ENCODE assay signal across 9 mouse cellular contexts in the genomic region with DNA sequence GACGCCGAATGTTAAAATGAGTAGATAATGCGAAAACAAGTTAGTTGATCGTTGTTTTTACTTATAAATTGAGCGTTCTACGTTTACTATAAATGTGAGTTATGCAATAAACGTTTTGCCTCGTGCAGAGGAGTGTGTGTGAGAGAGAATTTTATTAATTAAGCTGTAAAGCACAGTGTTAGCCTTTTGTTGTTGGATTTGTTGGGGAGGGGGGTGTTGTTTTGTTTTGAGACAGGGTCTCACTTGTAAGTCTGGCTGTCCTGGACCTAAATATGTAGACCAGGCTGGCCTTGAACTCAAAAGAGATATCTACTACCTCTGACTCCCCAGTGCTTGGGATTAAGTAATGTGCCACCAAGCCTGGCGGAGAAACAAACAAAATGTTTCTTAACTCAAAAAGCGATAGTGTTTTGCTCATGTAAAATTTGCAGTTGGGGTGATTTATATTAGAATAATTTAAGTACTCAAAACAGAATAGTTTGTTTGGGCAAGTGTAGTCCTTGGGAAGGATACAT. TPM values are rescaled to one million over a fixed set of nuclear protein-coding genes. Genes with fewer than 3 reads are reported as not detected.
A peak's percentile ranks its signal among the peaks of the same experiment; 100 is the strongest.
DNase-seq lines count a peak whose midpoint lies in the region; ATAC-seq lines count a peak whose summit lies in the region.
"Had no signal": no experiment of that assay in that cellular context is flagged by ENCODE, and none has a peak within 500 bp of the region (broad histone marks: within the 10 kb centered on the region; RNA-seq: fewer than 3 reads in every experiment).

No protein-coding gene starts in this region.

- H3K4me2 ChIP-seq in forebrain, embryonic 11.5 days (ENCODE audit: low read depth, low read length, severe bottlenecking): peak overlapping the region; percentile 57
- peak overlapping the region; percentile 84 for H3K4me2 ChIP-seq in limb, embryonic 12.5 days
- H3K4me2 ChIP-seq in stomach, embryonic 14.5 days (replicated peaks; ENCODE audit: low read depth, low read length): peak overlapping the region; percentile 76

- peak overlapping the region; percentile 100 for H3K4me3 ChIP-seq in megakaryocyte, embryonic 14.5 days (replicated peaks)
- peak overlapping the region; percentile 90 for H3K4me3 ChIP-seq in forebrain, embryonic 11.5 days (ENCODE audit: low read depth, low read length)
- H3K4me3 ChIP-seq in limb, embryonic 12.5 days (replicated peaks): peak overlapping the region; percentile 93
- peak overlapping the region; percentile 93 for H3K4me3 ChIP-seq in stomach, embryonic 14.5 days (ENCODE audit: low read depth, low read length)

- no peaks in the 10 kb centered on the region for H3K27me3 ChIP-seq in megakaryocyte, embryonic 14.5 days (replicated peaks)
- no peaks in the 10 kb centered on the region for H3K27me3 ChIP-seq in forebrain, embryonic 11.5 days (ENCODE audit: control insufficient read depth, insufficient read depth, low read length)
- H3K27me3 ChIP-seq in limb, embryonic 12.5 days: no peaks in the 10 kb centered on the region
- no peaks in the 10 kb centered on the region for H3K27me3 ChIP-seq in stomach, embryonic 14.5 days (ENCODE audit: control insufficient read depth, insufficient read depth, low read length)

- no peak for DNase-seq in forebrain, embryonic 11.5 days (ENCODE audit: low spot score)
- no peak for DNase-seq in T-cell, adult 2 months (ENCODE audit: low spot score)
- DNase-seq in thymus, postnatal 25 days: no peak
- DNase-seq: cerebellum, adult 9-10 months had no signal

- WGBS in forebrain, embryonic 11.5 days: 13% methylated on average over 10 of the region's 10 CpGs
- WGBS in limb, embryonic 12.5 days: 10% methylated on average over 10 of the region's 10 CpGs
- 7% methylated on average over 10 of the region's 10 CpGs for WGBS in stomach, embryonic 14.5 days

- peaks cover 56% of the 10 kb centered on the region for H3K4me1 ChIP-seq in megakaryocyte, embryonic 14.5 days
- peaks cover 11% of the 10 kb centered on the region for H3K4me1 ChIP-seq in forebrain, embryonic 11.5 days (replicated peaks; ENCODE audit: control insufficient read depth, insufficient read depth, low read length)
- H3K4me1 ChIP-seq in limb, embryonic 12.5 days (replicated peaks): peaks cover 21% of the 10 kb centered on the region
- H3K4me1 ChIP-seq in stomach, embryonic 14.5 days (ENCODE audit: control insufficient read depth, insufficient read depth, low read length): peaks cover 22% of the 10 kb centered on the region; the same call in 1 of the 2 replicates

- H3K36me3 ChIP-seq in megakaryocyte, embryonic 14.5 days (replicated peaks; ENCODE audit: low read length): peaks cover 36% of the 10 kb centered on the region
- H3K36me3 ChIP-seq in forebrain, embryonic 11.5 days (ENCODE audit: control insufficient read depth, insufficient read depth, low read length): no peaks in the 10 kb centered on the region; the same call in 1 of the 2 replicates
- peaks cover 16% of the 10 kb centered on the region; the same call in 1 of the 2 replicates for H3K36me3 ChIP-seq in limb, embryonic 12.5 days
- H3K36me3 ChIP-seq in stomach, embryonic 14.5 days (ENCODE audit: control insufficient read depth, insufficient read depth, low read length): no peaks in the 10 kb centered on the region; the same call in none of the 2 replicates

- H3K9me3 ChIP-seq in megakaryocyte, embryonic 14.5 days: no peaks in the 10 kb centered on the region
- H3K9me3 ChIP-seq in forebrain, embryonic 11.5 days (ENCODE audit: control insufficient read depth, low read length): no peaks in the 10 kb centered on the region
- H3K9me3 ChIP-seq in limb, embryonic 12.5 days: no peaks in the 10 kb centered on the region
- H3K9me3 ChIP-seq in stomach, embryonic 14.5 days (ENCODE audit: control insufficient read depth, low read depth, low read length): no peaks in the 10 kb centered on the region

- peak overlapping the region; percentile 92 for H3K9ac ChIP-seq in forebrain, embryonic 11.5 days (ENCODE audit: low read length)
- peak overlapping the region; percentile 94 for H3K9ac ChIP-seq in limb, embryonic 12.5 days (replicated peaks)
- H3K9ac ChIP-seq in stomach, embryonic 14.5 days (replicated peaks; ENCODE audit: low read depth, low read length): peak overlapping the region; percentile 86

- ATAC-seq in megakaryocyte, adult 5-6 weeks (ENCODE audit: poor library complexity, severe bottlenecking): no peak
- ATAC-seq in forebrain, embryonic 11.5 days (replicated peaks; ENCODE audit: low FRiP score): no peak
- ATAC-seq in limb, embryonic 12.5 days (ENCODE audit: insufficient number of reproducible peaks, insufficient read depth, low FRiP score, low TSS enrichment, low read depth): no peak
- no peak for ATAC-seq in stomach, embryonic 14.5 days (ENCODE audit: insufficient number of reproducible peaks, insufficient read depth, low FRiP score, low read depth)
- ATAC-seq in cerebellum, adult (ENCODE audit: insufficient number of reproducible peaks, low FRiP score, low TSS enrichment): no peak

- H3K27ac ChIP-seq in forebrain, embryonic 11.5 days (ENCODE audit: low read depth, low read length): no peak overlapping the region
- no peak overlapping the region for H3K27ac ChIP-seq in limb, embryonic 12.5 days
- no peak overlapping the region for H3K27ac ChIP-seq in stomach, embryonic 14.5 days (ENCODE audit: low read length)

RNA-seq across cellular contexts. Expression of gene Ccnt2, which starts 1.3 kb away (rescaled TPM):
- polyA plus RNA-seq in megakaryocyte, embryonic 14.5 days (2012; ENCODE audit: insufficient read depth, low replicate concordance): 2.5 and 6.0 TPM in 2 replicates
- 28.4 and 33.9 TPM in 2 replicates for total RNA-seq in megakaryocyte, adult 5-6 weeks (2015)
- 42.2 and 43.7 TPM in 2 replicates for total RNA-seq in megakaryocyte, adult 5-6 weeks (2017)
- 109 and 123 TPM in 2 replicates for polyA plus RNA-seq in forebrain, embryonic 11.5 days (2014; fragmentation: Nextera tagmentation; extraction: Ambion mirVana)
- polyA plus RNA-seq in limb, embryonic 12.5 days (2016; fragmentation: Nextera tagmentation; extraction: Ambion mirVana): 100.0 and 105 TPM in 2 replicates
- polyA plus RNA-seq in stomach, embryonic 14.5 days (2014; fragmentation: Nextera tagmentation; extraction: Ambion mirVana): 94.3 and 95.3 TPM in 2 replicates

RNA-seq across cellular contexts. Expression of gene Acmsd, which starts 46.0 kb away (rescaled TPM):
- not detected in 2 replicates for polyA plus RNA-seq in megakaryocyte, embryonic 14.5 days (2012; ENCODE audit: insufficient read depth, low replicate concordance)
- 0.07 TPM in 1 of 2 replicates, not detected in the other for total RNA-seq in megakaryocyte, adult 5-6 weeks (2015)
- 0.37 TPM in 1 of 2 replicates, not detected in the other for total RNA-seq in megakaryocyte, adult 5-6 weeks (2017)
- 0.23 TPM in 1 of 2 replicates, not detected in the other for polyA plus RNA-seq in forebrain, embryonic 11.5 days (2014; fragmentation: Nextera tagmentation; extraction: Ambion mirVana)
- polyA plus RNA-seq in limb, embryonic 12.5 days (2016; fragmentation: Nextera tagmentation; extraction: Ambion mirVana): 0.13 and 0.17 TPM in 2 replicates
- polyA plus RNA-seq in stomach, embryonic 14.5 days (2014; fragmentation: Nextera tagmentation; extraction: Ambion mirVana): 0.11 and 0.16 TPM in 2 replicates

Comparison
In these comparisons a context has a peak if more than half of its experiments do, and no peak if none do; other contexts are left out.
1. RNA of gene Ccnt2, which starts 1.3 kb away (polyA plus RNA-seq): 109 to 123 TPM in forebrain, embryonic 11.5 days, 100.0 to 105 TPM in limb, embryonic 12.5 days and 94.3 to 95.3 TPM in stomach, embryonic 14.5 days; 2.5 to 6.0 TPM in megakaryocyte, embryonic 14.5 days; every median in the first group is over 10 times any median in the second.
2. Peak in every context shown above with its lines, with median percentiles within 50 percentile points of each other: H3K4me3 ChIP-seq, H3K4me2 ChIP-seq and H3K9ac ChIP-seq.